Mouse (Mus musculus) layer of hippocampus, postnatal 10 days (tissue): ENCODE data around the gene Ap2b1. TPM values are rescaled to one million over a fixed set of nuclear protein-coding genes. Genes with fewer than 3 reads are reported as not detected.
"Not testable (repeated sequence)": the region's sequence is repeated elsewhere in the genome, so short reads cannot be mapped to it uniquely, and the experiment has no call there.

Source experiments
- DNase-seq, 2 experiments: peaks; one replicate each; pipeline ENCODE4 v3.0.0; 2021; ENCODE audit warnings: low spot score in 2 of 2
- long read RNA-seq: library from polyadenylated mRNA; stranded (forward); transcript quantifications from one replicate; pipeline ENCODE4 v2.0.0, GENCODE M21; 2023
- total RNA-seq, 2 experiments: library from RNA; stranded (reverse); gene quantifications; 2 replicates each; pipeline ENCODE4 v1.2.3; 2021

Ap2b1 gene
- 100 to 1,000 TPM; 337 to 348 TPM for total RNA-seq
- long read RNA-seq, full-length matches to known transcripts: 7 of 19 reads
- long read RNA-seq, partial matches to known transcripts: 3 of 19 reads
- long read RNA-seq, other reads (novel, unspliced or antisense): 9 of 19 reads

DNA sequence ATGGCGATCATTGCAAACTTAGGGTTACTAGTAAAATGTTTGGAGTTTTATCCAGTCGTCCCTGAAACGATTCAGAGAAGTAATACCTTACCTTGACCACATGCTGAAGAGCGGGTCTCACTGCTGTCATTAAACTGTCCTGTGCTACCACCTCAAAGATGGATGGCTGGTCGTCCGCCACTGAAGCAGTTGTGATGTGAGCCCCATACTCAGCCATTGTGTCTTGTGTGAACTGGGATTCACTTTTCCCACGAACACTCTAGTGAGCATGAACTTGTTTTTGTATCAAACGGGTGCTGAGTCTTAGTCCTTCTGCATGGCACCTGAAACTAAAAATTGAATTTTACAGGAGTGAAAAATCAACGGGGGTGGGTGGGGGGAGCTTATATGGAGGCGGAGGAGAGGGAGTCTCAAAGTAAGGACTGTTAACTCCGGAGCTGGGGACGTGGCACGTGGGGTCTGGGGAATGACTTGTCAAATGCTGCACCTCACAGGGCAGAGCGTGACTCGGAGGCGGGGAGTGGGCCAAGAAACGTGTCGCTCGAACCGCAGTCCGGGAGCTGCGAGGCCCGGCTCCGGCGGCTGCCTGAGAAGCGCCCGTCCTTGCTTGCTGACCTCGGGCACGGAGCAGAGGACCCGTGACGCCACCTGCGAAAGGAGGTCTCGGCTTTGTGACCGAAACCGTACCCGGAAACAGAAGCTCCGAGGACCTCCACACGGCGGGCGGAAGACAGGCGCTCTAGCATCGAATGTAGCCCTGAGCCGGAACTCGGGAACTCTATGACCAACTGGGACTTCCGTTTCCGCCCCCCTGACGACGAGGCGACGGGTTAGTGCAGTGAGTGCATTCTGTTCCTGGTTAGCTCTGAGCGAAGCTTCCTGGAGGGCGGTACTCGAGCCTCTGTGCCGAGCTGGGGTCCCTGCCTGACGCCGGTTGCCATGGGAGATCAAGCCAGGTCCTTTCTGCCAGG lies at the start of gene Ap2b1:
Gene Ap2b1 (plus strand): TSS at position 800 of the 971 bp plus-strand sequence.
- peak; percentile 90 to 91 for DNase-seq

DNA sequence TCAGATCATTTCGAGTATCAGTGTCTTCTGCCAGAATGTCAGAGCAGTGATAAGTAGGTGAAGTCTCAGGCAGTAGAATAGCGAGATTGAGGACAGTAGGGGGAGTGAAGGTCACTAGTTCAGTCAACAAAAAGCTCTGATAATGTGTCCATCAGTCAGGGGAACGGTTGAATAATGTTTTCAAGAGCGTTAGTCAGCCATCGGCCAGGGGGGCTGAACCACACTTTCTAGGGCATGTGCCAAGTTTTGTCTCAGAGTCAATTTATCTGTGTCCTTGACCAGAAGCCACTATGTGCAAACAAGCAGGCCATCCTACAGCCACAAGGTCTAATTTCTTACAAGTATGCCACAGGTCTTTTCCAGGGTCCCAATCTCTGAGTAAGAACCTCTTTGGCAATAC lies 41.6 kb upstream of the Ap2b1 start:
- not testable (repeated sequence) for DNase-seq

DNA sequence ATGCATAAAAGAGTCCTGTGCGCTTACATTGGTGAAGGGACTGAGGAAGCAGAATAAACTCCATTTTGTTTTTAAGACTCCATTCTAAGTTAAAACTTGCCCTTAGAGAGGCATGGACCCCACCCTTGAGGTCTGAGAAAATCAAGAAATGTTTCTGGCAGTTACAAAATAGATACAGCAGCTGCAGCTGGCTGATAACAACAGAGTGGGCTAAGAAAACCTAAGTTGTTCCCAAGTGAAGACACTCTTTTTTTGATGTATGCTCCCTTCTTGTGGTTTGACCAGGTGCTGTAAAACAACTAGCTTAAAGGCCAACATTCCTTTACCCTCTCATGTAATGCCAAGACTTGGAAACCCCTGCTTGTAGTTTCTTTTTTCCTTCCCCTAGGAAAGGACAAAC lies 36.2 kb upstream of the Ap2b1 start:
- DNase-seq: no peak

DNA sequence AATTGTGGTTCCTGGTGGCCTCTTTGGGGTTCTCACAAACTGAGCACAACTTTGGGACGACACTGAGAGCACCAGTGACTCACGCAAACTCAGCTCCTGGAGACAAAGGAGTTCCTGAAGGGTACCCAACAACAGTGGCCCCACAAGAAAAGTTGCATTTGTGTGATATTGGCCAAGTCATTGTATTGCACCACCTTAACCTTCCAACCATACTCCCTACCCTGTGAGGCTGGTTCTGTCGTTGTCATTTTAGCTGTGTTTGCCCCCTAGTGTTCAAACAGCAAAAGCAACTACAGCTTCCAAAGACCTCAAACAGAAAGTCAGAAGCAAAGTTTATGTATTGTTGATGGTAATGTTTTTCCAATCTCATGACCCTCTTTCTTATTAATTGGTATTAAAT lies 35.7 kb upstream of the Ap2b1 start:
- DNase-seq: no peak

DNA sequence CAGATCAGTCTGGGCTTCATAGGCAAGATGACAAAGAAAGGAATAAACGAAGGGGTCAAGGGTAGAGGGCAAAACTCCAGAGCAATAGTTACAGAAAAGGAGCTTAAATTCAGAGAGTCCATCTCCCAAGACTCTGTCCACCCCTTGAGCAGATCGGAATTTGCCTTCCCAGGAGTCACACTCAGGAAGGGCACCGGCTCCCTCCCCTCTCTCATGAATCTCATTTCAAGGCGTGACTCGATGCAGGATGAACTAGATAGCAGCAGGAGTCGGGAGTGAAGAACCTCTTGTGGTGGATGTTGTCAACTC lies 28.0 kb upstream of the Ap2b1 start:
- DNase-seq: no peak

DNA sequence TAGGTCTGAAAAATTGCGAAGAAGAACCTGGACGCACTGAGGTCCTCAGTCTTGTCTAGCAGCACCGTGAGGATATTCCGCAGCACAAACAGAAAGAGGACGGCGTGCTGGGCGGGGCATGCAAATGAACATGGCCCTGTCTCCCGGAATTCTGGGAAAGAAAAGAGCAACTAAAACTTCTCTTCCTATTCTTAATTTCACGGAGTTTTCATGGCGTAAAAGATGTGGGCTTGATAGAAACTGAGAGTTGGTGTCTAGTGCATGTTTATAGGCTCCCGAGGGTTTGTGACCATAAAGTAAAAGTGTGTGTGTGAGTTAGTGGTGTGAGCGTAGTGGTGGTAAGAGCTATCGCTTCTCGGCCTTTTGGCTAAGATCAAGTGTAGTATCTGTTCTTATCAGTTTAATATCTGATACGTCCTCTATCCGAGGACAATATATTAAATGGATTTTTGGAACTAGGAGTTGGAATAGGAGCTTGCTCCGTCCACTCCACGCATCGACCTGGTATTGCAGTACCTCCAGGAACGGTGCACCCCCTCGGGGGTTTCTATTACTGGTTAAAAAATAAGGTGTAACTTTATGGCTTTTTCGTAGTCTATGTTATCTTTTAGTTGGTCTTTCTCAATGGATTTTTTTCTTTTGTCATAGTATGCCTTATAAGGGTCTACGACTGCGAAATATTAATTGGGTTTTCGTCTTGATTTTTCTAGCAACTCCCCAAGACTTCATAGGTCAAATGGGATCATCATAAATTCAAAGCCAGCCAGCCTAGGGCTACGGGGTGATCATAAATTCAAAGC lies 27.5 kb upstream of the Ap2b1 start:
- peak; percentile 73 to 81 for DNase-seq

DNA sequence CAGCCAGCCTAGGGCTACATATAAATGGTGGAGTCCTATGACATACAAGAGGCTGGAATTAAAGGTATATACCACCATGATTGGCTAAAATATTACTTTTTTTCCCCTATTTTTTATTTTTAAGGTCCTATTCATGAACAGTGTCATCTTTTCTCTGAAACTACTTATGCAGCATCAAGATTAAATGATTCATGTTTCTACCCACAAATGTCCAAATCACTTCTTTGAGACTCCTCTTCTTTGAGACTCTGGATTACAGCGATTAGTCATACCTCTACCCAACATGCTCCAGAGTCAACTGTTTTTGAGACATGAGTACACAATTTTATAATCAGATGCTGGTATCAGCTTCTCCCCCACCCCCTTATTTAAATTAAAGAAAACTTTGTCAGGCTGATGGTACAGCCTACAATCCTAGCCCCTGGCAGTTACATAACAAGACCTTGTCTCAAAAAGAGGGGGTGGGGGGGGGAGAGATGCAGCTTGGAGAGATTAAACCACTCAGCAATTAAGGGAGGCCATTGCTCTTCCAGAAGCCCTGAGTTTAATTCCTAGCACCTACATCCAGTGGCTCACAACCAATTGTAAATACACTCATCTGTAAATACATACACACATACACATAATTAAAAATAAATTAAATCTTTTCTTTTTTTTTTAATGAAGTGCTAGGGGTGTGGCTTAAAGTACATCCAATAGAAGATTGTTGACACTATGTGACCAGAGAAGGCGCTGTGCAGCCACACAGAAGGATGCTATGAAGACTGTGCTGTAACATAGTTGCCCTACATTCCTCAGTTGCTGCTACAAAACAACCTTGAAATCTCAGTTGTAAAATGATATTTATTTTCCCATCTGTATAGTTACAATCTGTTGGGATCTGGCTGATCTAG lies 26.6 kb upstream of the Ap2b1 start:
- DNase-seq: peak in 1 of 2 experiments; percentile 24

DNA sequence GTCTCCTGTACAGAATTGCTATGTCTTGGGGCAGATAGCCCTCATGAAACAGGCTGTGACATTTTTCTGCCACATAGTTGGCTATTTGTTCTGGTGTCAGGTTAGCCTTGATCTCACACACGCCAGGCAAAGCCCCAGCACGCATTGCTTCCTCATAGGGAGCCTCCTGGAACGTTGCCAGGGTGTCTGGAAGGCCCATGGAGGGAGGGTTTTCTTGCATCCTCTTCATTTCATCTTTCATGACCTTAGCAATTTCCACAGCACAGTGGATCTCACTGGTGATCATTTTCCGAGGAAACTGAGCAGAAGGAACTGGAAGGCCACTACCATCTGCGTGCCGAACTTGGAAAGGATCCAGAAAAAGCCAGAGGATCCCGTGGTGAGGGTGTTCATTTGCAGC lies 22.6 kb upstream of the Ap2b1 start:
- no peak for DNase-seq

DNA sequence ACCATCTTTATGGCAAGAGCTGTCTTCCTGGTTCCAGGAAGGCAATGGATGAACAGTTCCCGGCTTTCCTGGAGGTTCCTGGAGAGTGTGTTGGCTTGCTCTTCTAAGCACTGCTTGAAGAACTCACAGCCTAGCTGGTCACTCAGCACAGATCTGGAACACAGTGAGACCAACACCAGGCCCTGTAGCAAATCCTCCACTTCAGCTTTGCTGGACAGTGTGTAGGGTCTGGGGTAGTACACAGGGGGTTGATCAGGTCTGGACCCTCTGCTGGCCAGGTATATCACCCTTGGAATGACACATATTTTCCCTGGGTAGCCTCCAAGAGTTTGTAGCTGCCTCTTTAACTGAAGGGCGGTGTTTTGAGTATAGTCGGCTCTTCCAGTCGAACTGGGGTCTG lies 19.8 kb upstream of the Ap2b1 start:
- no peak for DNase-seq

DNA sequence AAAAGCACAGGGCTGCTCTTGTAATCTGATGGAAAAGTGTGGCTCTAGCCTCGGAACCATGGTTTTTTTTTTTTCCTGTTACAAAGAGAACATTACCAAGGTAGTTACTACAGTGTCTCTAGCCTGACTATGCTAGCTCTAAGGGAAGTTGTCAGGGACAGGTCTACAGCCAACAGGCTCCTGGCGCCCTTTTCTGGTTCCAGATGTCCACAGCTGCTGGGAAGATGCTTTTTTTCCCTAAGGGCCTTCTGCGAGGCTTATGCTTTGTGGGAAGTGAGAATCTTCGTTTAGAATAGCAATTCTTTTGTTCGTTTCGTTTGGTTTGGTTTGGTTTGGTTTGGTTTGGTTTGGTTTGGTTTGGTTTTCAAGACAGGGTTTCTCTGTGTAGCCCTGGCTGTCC lies 19.1 kb upstream of the Ap2b1 start:
- DNase-seq: no peak

DNA sequence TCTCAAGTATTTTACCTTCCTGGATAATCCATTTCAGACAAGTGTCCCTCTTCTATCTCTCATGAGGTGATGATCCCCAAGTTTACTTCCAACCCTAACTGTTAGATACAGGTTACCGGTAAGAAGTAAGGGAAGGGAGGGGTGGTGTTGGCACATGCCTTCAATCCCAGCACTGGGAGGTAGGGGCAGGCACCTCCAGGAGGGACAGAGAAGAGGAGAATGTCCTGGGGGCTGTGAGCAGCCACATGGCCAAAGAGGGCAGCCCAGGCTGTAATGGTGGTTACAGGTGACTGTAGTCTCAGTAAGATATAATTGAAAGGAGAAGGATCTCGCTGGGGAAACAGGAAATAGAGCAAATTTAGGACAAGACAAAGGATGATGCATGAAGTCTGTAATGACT lies 16.7 kb upstream of the Ap2b1 start:
- DNase-seq: no peak

DNA sequence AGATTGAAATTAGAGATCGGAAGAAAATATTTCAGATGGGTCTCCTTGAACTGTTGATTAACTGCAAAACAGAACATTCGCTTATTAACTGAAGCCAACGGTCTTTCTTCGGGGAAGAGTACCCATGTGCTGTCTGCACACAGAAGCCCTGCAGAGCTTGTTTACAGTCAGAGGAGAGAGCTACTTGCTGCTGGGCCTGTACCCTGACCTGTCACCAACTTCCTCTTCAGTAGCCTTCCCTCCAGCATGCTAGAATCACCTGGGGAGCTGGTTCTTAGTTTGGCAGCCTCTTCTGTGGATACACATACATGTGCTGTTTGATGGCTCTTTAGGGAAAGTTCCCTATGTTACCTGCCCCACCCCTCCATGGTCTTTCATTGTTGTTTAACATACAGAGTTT lies 13.2 kb upstream of the Ap2b1 start:
- no peak for DNase-seq

DNA sequence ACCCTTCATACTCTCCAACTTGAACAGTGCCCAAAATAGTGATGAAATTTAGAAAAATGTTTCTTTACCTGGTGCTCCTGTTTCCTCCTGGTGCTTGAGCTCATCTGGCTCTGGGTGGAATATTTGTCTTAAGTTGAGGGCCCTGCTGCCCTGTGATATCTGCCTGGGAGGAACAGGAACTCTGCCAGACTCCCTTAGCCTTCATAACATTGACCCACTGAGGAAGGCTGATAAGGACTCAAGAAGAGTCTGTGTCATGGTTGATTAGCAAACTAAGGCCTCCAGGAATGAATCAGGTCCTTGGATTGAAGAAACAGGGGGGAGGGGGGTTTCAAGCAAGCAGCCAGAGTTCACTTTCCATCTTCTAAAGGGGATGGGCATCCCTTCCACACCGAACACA lies 12.3 kb upstream of the Ap2b1 start, which contains the start of gene Slfn14:
Gene Slfn14 (minus strand): TSS at position 161 of the 400 bp plus-strand sequence.
- DNase-seq: no peak

DNA sequence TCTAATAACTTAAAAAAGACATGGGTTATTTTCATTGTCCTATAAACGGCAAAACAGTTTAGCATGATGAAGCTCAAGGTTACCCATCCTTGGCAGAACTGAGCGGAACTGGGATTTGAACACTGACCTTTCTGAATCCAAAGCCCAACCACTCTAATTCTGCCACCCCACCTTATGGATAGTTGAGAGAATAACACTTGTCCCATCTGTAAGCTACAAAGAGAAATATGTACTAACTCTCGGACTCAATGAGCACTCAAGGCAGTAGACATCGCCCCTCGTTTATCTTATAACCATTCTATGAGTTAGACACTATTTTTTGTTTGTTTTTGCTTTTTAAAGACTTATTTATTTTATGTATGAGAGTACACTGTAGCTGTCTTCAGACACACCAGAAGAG lies 9.8 kb upstream of the Ap2b1 start:
- DNase-seq: no peak

DNA sequence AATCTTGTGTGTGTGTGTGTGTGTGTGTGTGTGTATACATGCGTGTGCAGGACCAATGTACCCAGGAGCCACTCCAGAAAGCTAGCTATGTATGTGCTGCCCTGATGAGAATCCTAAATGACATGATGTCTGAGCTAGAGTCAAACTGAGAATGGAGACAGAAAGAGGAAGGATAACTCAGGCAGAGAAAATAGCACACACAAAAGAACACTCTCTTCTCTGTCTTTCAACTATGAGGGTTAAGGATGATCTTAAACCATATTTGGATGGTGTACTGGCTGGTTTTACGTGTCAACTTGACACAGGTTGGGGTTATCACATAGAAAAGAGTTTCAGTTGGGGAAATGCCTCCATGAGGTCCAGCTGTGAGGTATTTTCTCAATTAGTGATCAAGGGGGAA lies 9.2 kb upstream of the Ap2b1 start:
- DNase-seq: no peak

DNA sequence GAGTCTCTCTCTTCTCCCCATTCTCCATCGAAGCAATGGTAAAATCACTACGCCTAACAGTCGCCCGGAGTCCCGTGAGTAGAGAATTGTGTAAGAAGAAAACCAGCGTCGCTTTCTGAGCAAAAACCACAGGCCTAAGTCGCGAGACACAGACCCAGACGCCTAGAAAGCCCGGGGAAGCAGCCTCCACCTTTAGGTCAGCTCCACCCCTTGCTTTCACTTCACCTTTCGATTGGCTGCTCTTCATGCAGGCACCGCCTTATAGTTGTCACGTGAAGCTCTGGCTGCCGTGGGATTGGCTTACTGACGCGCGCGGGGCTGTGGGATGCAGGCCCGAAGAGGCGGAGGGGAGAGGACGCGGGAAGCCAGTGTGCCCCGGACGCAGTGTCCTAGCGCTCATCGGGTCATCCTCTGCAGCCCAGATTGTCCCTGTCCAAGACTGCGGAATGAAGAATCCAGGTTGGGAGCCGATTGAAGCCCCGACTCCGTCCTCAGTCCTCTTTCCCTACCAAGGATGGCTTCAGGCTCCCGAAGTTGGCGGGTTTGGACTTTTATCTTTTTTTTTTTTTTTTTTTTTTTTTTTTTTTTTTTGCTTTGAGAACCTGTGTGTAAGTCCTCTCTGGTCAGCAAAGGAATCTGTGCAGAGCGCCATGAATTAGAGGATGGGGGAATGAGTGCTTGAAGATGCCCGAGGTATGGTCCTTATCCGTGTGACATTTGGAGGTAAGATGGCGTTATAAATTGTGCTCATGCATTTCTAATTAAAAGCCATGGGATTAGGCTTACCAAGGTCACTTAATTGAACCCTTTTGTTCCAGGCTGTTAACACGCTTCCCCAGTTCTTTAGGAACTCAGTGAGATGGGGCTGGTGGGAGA lies 7.2 kb upstream of the Ap2b1 start:
- DNase-seq: peak; percentile 91 to 94

DNA sequence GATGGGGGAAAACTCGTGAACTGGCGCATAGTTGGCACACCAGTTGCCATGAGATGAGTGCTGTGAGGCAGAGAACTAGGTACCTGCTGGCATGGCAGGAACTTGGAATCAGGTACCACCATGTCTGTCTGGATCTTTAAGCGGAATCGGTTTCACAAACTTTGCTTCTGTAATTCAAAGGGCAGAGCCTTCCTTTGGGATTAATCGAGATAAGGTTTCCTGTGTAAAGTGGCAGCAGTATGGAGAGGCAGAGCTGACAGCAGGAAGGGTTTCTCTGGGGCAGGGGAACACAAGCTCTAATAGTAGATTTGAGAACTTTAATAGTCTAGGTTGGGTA lies 6.6 kb upstream of the Ap2b1 start:
- DNase-seq: no peak

DNA sequence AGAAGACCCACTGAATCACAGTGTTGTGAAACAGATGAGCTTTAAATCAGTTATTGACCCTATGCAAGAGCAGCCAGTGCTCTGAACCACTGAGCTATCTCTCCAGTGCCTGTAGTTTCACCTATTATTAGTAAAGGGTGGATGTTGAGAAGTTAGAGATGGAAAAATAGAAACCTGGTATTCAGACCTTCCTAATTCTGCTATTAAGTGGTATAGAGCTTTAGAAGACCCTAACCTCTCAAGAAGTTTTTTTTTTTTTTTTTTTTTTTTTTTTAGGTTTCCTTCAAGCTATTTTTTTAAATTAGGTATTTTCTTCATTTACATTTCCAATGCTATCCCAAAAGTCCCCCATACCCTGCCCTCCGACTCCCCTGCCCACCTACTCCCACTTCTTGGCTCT lies 5.6 kb upstream of the Ap2b1 start:
- no peak for DNase-seq

DNA sequence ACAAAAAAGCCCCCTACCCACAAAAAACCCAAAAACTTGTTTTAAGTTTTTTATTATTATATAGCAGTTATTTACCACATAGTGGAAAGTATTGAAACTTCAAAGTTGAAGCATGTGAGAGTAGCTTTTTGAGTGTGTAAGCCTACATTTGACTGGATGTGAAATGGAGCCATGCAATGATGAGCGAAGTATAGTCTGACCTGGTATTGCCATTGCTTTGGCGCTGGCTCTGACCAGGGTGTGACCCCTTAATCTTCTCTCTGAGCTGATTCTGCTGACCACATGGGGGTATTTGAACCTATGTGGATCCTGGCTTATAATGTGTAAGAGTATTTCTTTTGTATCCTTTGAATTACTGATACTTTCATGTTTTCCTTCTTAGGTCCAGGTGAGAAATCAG lies 4.7 kb upstream of the Ap2b1 start:
- no peak for DNase-seq

DNA sequence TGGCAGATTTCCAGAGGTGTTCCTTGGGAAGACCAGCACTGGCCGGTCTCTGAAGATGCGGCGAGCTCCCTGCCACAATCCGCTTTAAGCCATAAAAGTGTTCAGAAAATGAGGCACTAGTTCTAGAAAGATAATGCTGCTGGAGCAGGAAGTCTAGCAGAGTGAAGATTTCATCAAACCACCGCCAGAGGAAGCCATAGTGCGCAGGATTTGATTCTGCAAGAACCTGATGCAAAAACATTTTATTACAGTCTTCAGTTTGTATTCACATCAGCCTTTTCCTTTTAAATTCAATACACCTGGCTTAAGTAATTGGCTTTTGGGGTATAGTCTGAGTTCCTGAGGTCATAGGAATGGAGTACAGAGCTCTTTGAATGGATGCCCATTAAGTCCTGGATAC lies 1.0 kb upstream of the Ap2b1 start:
- peak in 1 of 2 experiments; percentile 17 for DNase-seq
